Mouse (Mus musculus): Measurements from ENCODE around the gene 1700093K21Rik. TPM values are rescaled to one million over a fixed set of nuclear protein-coding genes. Genes with fewer than 3 reads are reported as not detected.

The 1700093K21Rik gene
- total RNA-seq, 2 experiments from 2014 or later: not detected

Small RNAs within 50 kb of the gene (microRNA-seq; reads per million reads assigned to microRNA genes)
- gene Gm47279: 0 reads per million in 2 experiments

Other genes with a start within 250 kb of the 1700093K21Rik start
- gene Usp34, start 214.3 kb downstream of the 1700093K21Rik start, total RNA-seq (2021): 10 to 100 TPM; 31.6 to 31.7 TPM
- gene Ahsa2, start 23.1 kb downstream of the 1700093K21Rik start, total RNA-seq (2021): 10 to 100 TPM; 31.0 to 37.2 TPM
- gene 0610010F05Rik, start 112.5 kb upstream of the 1700093K21Rik start, total RNA-seq (2021): 1 to 10 TPM; 7.8 to 9.2 TPM
- 10 to 100 TPM in 1 of 2 experiments, 1 to 10 TPM in 1; 9.9 to 12.4 TPM for gene Pus10, start 144.5 kb upstream of the 1700093K21Rik start, total RNA-seq (2021)
- gene Pex13, start 144.8 kb upstream of the 1700093K21Rik start, total RNA-seq (2021): 10 to 100 TPM; 12.7 to 16.5 TPM
- 1 to 10 TPM; 2.5 to 3.3 TPM for gene Rel, start 249.8 kb upstream of the 1700093K21Rik start, total RNA-seq (2021)

Measured in gastrocnemius, postnatal 14 days (tissue).